Mouse (Mus musculus): ENCODE measurements around the gene Gm33543.

DNA sequence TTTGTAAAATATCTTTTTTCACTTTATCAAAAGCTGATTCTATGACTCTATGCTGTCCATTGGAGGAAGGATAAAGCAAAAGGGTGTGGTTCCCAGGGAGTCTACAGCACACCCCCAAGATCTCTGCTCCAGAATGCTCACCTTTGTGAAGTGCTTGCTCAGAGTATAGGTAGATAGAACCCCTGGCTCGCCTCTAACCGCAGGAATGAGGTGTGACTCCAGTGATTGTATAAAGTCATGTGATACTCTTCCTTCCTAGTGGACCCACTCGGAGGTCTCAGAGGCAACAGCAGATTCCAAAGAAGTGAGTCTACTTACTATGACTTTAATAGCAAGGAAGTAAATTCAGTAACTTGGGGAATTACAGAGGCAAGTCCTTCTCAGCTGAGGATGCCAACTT is 19.9 kb upstream of the Gm33543 start:
- TF ChIP-seq CTCF (IDR thresholded peaks at IDR 0.05; ENCODE audit: control insufficient read depth, insufficient read depth, low read length): no peak
- no peak for TF ChIP-seq POLR2A (IDR thresholded peaks at IDR 0.05; ENCODE audit: borderline replicate concordance, control insufficient read depth, low read depth, low read length)
